8 mouse cellular contexts compared by ENCODE assay signal in genomic region chr7:112841886-112842285, GRCm38 (mm10).
DNase-seq lines count a peak whose midpoint lies in the region; ATAC-seq lines count a peak whose summit lies in the region.

No protein-coding gene starts in this region.

- peaks cover 24% of the 10 kb centered on the region for H3K36me3 ChIP-seq in embryonic facial prominence, embryonic 10.5 days (replicated peaks)
- H3K36me3 ChIP-seq in hindbrain, embryonic 14.5 days (replicated peaks; ENCODE audit: control insufficient read depth, insufficient read depth), result no peaks in the 10 kb centered on the region
- no peaks in the 10 kb centered on the region for H3K36me3 ChIP-seq in midbrain, embryonic 15.5 days (replicated peaks)

- peak overlapping the region; percentile 40 for H3K4me2 ChIP-seq in hindbrain, embryonic 14.5 days (replicated peaks)
- H3K4me2 ChIP-seq in midbrain, embryonic 15.5 days, result peak overlapping the region; percentile 46

- H3K9ac ChIP-seq in hindbrain, embryonic 14.5 days, result peak overlapping the region; percentile 35; the same call in 1 of the 2 replicates
- no peak overlapping the region for H3K9ac ChIP-seq in midbrain, embryonic 15.5 days

- 11% methylated on average over 9 of the region's 9 CpGs for WGBS in embryonic facial prominence, embryonic 10.5 days
- 2% methylated on average over 9 of the region's 9 CpGs for WGBS in hindbrain, embryonic 14.5 days
- WGBS in midbrain, embryonic 15.5 days, result 1% methylated on average over 9 of the region's 9 CpGs

- intact Hi-C loops in left cerebral cortex, postnatal 10 days (cut with DNase I), result no loop called here

- H3K9me3 ChIP-seq in embryonic facial prominence, embryonic 10.5 days, result peaks cover 6% of the 10 kb centered on the region; the same call in 1 of the 2 replicates
- no peaks in the 10 kb centered on the region for H3K9me3 ChIP-seq in hindbrain, embryonic 14.5 days (ENCODE audit: control insufficient read depth, low read length)
- H3K9me3 ChIP-seq in midbrain, embryonic 15.5 days, result no peaks in the 10 kb centered on the region

- peak overlapping the region; percentile 57 for H3K27ac ChIP-seq in embryonic facial prominence, embryonic 10.5 days (replicated peaks)
- H3K27ac ChIP-seq in hindbrain, embryonic 14.5 days, result peak overlapping the region; percentile 76
- H3K27ac ChIP-seq in midbrain, embryonic 15.5 days, result peak overlapping the region; percentile 78

- ATAC-seq in hindbrain, embryonic 14.5 days (ENCODE audit: low FRiP score), result peak; percentile 80
- ATAC-seq in midbrain, embryonic 15.5 days (replicated peaks), result peak; percentile 83

- H3K4me3 ChIP-seq in embryonic facial prominence, embryonic 10.5 days, result peak overlapping the region; percentile 25; the same call in 1 of the 2 replicates
- peak overlapping the region; percentile 7 for H3K4me3 ChIP-seq in hindbrain, embryonic 14.5 days (replicated peaks; ENCODE audit: low read length)
- peak overlapping the region; percentile 25 for H3K4me3 ChIP-seq in midbrain, embryonic 15.5 days

- H3K27me3 ChIP-seq in embryonic facial prominence, embryonic 10.5 days (replicated peaks; ENCODE audit: low read depth, poor library complexity, severe bottlenecking), result no peaks in the 10 kb centered on the region
- no peaks in the 10 kb centered on the region for H3K27me3 ChIP-seq in hindbrain, embryonic 14.5 days (ENCODE audit: control insufficient read depth, insufficient read depth, low read length)
- H3K27me3 ChIP-seq in midbrain, embryonic 15.5 days (replicated peaks), result no peaks in the 10 kb centered on the region

- DNase-seq in left cerebral cortex, postnatal 10 days (ENCODE audit: extremely low spot score in 1 of 2, low spot score in 2 of 2), result peak; percentile 29 to 42
- no peak for DNase-seq in left cerebral cortex, adult 8-10 months (ENCODE audit: low spot score in 2 of 2)
- DNase-seq in embryonic facial prominence, embryonic 10.5 days (ENCODE audit: low spot score), result peak; percentile 70
- DNase-seq in hindbrain, embryonic 14.5 days (ENCODE audit: low spot score), result peak; percentile 75
- DNase-seq in spleen, postnatal 10 days (ENCODE audit: low spot score in 2 of 2), result no peak
- no peak for DNase-seq in ovary, postnatal 36 days (ENCODE audit: low spot score)
- DNase-seq in layer of hippocampus, adult 8-10 months (ENCODE audit: low spot score in 2 of 2), result no peak

- H3K4me1 ChIP-seq in embryonic facial prominence, embryonic 10.5 days, result peaks cover 29% of the 10 kb centered on the region
- H3K4me1 ChIP-seq in hindbrain, embryonic 14.5 days (replicated peaks; ENCODE audit: control insufficient read depth, insufficient read depth, low read length), result peaks cover 23% of the 10 kb centered on the region
- peaks cover 29% of the 10 kb centered on the region for H3K4me1 ChIP-seq in midbrain, embryonic 15.5 days

Comparison
In these comparisons a context has a peak if more than half of its experiments do, and no peak if none do; other contexts are left out.
1. DNase-seq: peak in left cerebral cortex, postnatal 10 days (2 of 2), embryonic facial prominence, embryonic 10.5 days (single experiment) and hindbrain, embryonic 14.5 days (single experiment); none in left cerebral cortex, adult 8-10 months (0 of 2), spleen, postnatal 10 days (0 of 2), ovary, postnatal 36 days (single experiment) and layer of hippocampus, adult 8-10 months (0 of 2).
2. Peak in every context shown above with its lines, with median percentiles within 50 percentile points of each other: H3K27ac ChIP-seq and H3K4me3 ChIP-seq.